10 mouse cellular contexts compared by ENCODE assay signal in genomic region chr5:20653425-20654185, GRCm38 (mm10).
DNase-seq lines count a peak whose midpoint lies in the region; ATAC-seq and TF ChIP-seq lines count a peak whose summit lies in the region.
"Had no signal": no experiment of that assay in that cellular context is flagged by ENCODE, and none has a peak within 500 bp of the region (broad histone marks: within the 10 kb centered on the region; RNA-seq: fewer than 3 reads in every experiment).

No protein-coding gene starts in this region.

- H3K9me3 ChIP-seq in forebrain, embryonic 11.5 days (ENCODE audit: control insufficient read depth, low read length) = no peaks in the 10 kb centered on the region
- H3K9me3 ChIP-seq in forebrain, embryonic 12.5 days = no peaks in the 10 kb centered on the region
- peaks cover 2% of the 10 kb centered on the region for H3K9me3 ChIP-seq in CH12.LX (replicated peaks; ENCODE audit: low read length)
- no peaks in the 10 kb centered on the region for H3K9me3 ChIP-seq in hindbrain, postnatal 0 days (ENCODE audit: low read length)

- no peak for TF ChIP-seq POLR2A in CH12.LX (IDR thresholded peaks at IDR 0.05; ENCODE audit: low read depth, low read length)

- H3K27ac ChIP-seq in forebrain, embryonic 11.5 days (ENCODE audit: low read depth, low read length) = no peak overlapping the region
- no peak overlapping the region for H3K27ac ChIP-seq in forebrain, embryonic 12.5 days
- no peak overlapping the region for H3K27ac ChIP-seq in CH12.LX (ENCODE audit: insufficient read depth, low read depth)
- H3K27ac ChIP-seq in hindbrain, postnatal 0 days = peak overlapping the region; percentile 41; the same call in 1 of the 2 replicates

- TF ChIP-seq EP300 in CH12.LX (IDR thresholded peaks at IDR 0.05; ENCODE audit: low read length) = no peak

- H3K4me3 ChIP-seq in forebrain, embryonic 11.5 days (ENCODE audit: low read depth, low read length) = no peak overlapping the region
- no peak overlapping the region for H3K4me3 ChIP-seq in forebrain, embryonic 12.5 days (replicated peaks)
- H3K4me3 ChIP-seq in CH12.LX (replicated peaks in 1 of 3; ENCODE audit: low read depth in 2 of 3, low read length in 2 of 3, poor library complexity in 1 of 3) = no peak overlapping the region
- no peak overlapping the region for H3K4me3 ChIP-seq in hindbrain, postnatal 0 days (ENCODE audit: low read length)
- H3K4me3 ChIP-seq: heart, embryonic 12.5 days had no signal

- DNase-seq in forebrain, embryonic 11.5 days (ENCODE audit: low spot score) = peak; percentile 35
- DNase-seq in layer of hippocampus, adult 18-20 months (ENCODE audit: low spot score in 2 of 2) = peak; percentile 31 to 63
- DNase-seq in layer of hippocampus, postnatal 25 days (ENCODE audit: extremely low spot score in 1 of 2, low spot score in 1 of 2) = no peak
- no peak for DNase-seq in CH12.LX (ENCODE audit: extremely low read depth)
- peak; percentile 64 for DNase-seq in hindbrain, postnatal 0 days (ENCODE audit: low spot score)
- DNase-seq in T-cell, adult 2 months (ENCODE audit: low spot score) = no peak
- DNase-seq in kidney, postnatal 36 days = no peak

- in situ Hi-C loops in CH12.LX (cut with MboI; ENCODE audit: low pct_ligation_motif_present, low pct_unique_long_range_greater_than_20kb, low sequenced_read_pairs) = no loop called here

- ATAC-seq in forebrain, embryonic 11.5 days (replicated peaks; ENCODE audit: low FRiP score) = no peak
- no peak for ATAC-seq in forebrain, embryonic 12.5 days (ENCODE audit: low FRiP score)
- ATAC-seq in hindbrain, postnatal 0 days = peak; percentile 19; the same call in 1 of the 2 replicates

- WGBS in forebrain, embryonic 11.5 days = 75% methylated on average over 11 of the region's 11 CpGs
- WGBS in forebrain, embryonic 12.5 days = 75% methylated on average over 11 of the region's 11 CpGs
- WGBS in hindbrain, postnatal 0 days = 50% methylated on average over 11 of the region's 11 CpGs

- H3K4me1 ChIP-seq in forebrain, embryonic 11.5 days (replicated peaks; ENCODE audit: control insufficient read depth, insufficient read depth, low read length) = no peaks in the 10 kb centered on the region
- 0 out of 2 replicates have a peak, but pooled peaks cover 4% of the 10 kb centered on the region for H3K4me1 ChIP-seq in forebrain, embryonic 12.5 days
- peaks cover 15 to 66% of the 10 kb centered on the region in 2 experiments for H3K4me1 ChIP-seq in CH12.LX (ENCODE audit: control insufficient read depth in 1 of 2, insufficient read depth in 2 of 2)
- no peaks in the 10 kb centered on the region; the same call in 1 of the 2 replicates for H3K4me1 ChIP-seq in hindbrain, postnatal 0 days (ENCODE audit: insufficient read depth, low read length)

- no peak overlapping the region for H3K4me2 ChIP-seq in forebrain, embryonic 11.5 days (ENCODE audit: low read depth, low read length, severe bottlenecking)
- no peak overlapping the region for H3K4me2 ChIP-seq in forebrain, embryonic 12.5 days
- H3K4me2 ChIP-seq in CH12.LX (ENCODE audit: insufficient read depth, low read depth, poor library complexity, severe bottlenecking) = no peak overlapping the region
- H3K4me2 ChIP-seq in hindbrain, postnatal 0 days (ENCODE audit: low read depth, low read length) = no peak overlapping the region
- H3K4me2 ChIP-seq: midbrain, embryonic 11.5 days had no signal

- no peaks in the 10 kb centered on the region for H3K36me3 ChIP-seq in forebrain, embryonic 11.5 days (ENCODE audit: control insufficient read depth, insufficient read depth, low read length)
- H3K36me3 ChIP-seq in forebrain, embryonic 12.5 days (replicated peaks) = no peaks in the 10 kb centered on the region
- no peaks in the 10 kb centered on the region for H3K36me3 ChIP-seq in CH12.LX (replicated peaks in 1 of 2; ENCODE audit: control insufficient read depth in 1 of 2, insufficient read depth in 1 of 2, low read length in 1 of 2)
- H3K36me3 ChIP-seq in hindbrain, postnatal 0 days (ENCODE audit: insufficient read depth, low read length) = no peaks in the 10 kb centered on the region
- H3K36me3 ChIP-seq: heart, embryonic 12.5 days had no signal

- TF ChIP-seq CTCF in CH12.LX (conservative IDR thresholded peaks at IDR 0.05 in 1 of 2, IDR thresholded peaks at IDR 0.05 in 1 of 2; ENCODE audit: low read depth in 2 of 2, low read length in 2 of 2) = peak in 1 of 2 experiments; percentile 41; a peak in 1 of 4 replicates
- TF ChIP-seq CTCF in hindbrain, postnatal 0 days (IDR thresholded peaks at IDR 0.05; ENCODE audit: low read depth) = peak; percentile 61

- H3K79me2 ChIP-seq in CH12.LX (replicated peaks; ENCODE audit: control insufficient read depth, extremely low read depth, insufficient read depth, poor library complexity, severe bottlenecking) = no peaks in the 10 kb centered on the region

- no peaks in the 10 kb centered on the region for H3K27me3 ChIP-seq in forebrain, embryonic 11.5 days (ENCODE audit: control insufficient read depth, insufficient read depth, low read length)
- H3K27me3 ChIP-seq in forebrain, embryonic 12.5 days = no peaks in the 10 kb centered on the region
- no peaks in the 10 kb centered on the region for H3K27me3 ChIP-seq in CH12.LX (replicated peaks)
- no peaks in the 10 kb centered on the region for H3K27me3 ChIP-seq in hindbrain, postnatal 0 days (ENCODE audit: insufficient read depth, low read length)

- TF ChIP-seq RAD21 in CH12.LX (IDR thresholded peaks at IDR 0.05; ENCODE audit: low read depth, low read length) = peak; percentile 45

- dilution Hi-C loops in CH12.LX (cut with MboI; ENCODE audit: extremely low pct_ligation_motif_present, extremely low pct_unique_long_range_greater_than_20kb, low sequenced_read_pairs) = no loop called here

- H3K9ac ChIP-seq in forebrain, embryonic 11.5 days (ENCODE audit: low read length) = no peak overlapping the region
- H3K9ac ChIP-seq in forebrain, embryonic 12.5 days = no peak overlapping the region
- no peak overlapping the region for H3K9ac ChIP-seq in CH12.LX (ENCODE audit: insufficient read depth, low read depth)
- no peak overlapping the region for H3K9ac ChIP-seq in hindbrain, postnatal 0 days (replicated peaks; ENCODE audit: low read length)
- H3K9ac ChIP-seq: heart, embryonic 12.5 days had no signal

TF ChIP-seq in CH12.LX, 34 proteins besides CTCF, POLR2A, EP300 and RAD21:
- TF ChIP-seq SMC3 (IDR thresholded peaks at IDR 0.05; ENCODE audit: low read depth, low read length) (peak; percentile 17; the same call in 1 of the 2 replicates), NELFE (IDR thresholded peaks at IDR 0.05; ENCODE audit: low read depth, low read length) (no peak)
TF ChIP-seq in CH12.LX: peak in this region for 1.

Comparison
In these comparisons a context has a peak if more than half of its experiments do, and no peak if none do; other contexts are left out.
1. DNase-seq: peak in forebrain, embryonic 11.5 days (single experiment), layer of hippocampus, adult 18-20 months (2 of 2) and hindbrain, postnatal 0 days (single experiment); none in layer of hippocampus, postnatal 25 days (0 of 2), CH12.LX (single experiment), T-cell, adult 2 months (single experiment) and kidney, postnatal 36 days (0 of 2).